9 mouse cellular contexts compared by ENCODE assay signal in the genomic region with DNA sequence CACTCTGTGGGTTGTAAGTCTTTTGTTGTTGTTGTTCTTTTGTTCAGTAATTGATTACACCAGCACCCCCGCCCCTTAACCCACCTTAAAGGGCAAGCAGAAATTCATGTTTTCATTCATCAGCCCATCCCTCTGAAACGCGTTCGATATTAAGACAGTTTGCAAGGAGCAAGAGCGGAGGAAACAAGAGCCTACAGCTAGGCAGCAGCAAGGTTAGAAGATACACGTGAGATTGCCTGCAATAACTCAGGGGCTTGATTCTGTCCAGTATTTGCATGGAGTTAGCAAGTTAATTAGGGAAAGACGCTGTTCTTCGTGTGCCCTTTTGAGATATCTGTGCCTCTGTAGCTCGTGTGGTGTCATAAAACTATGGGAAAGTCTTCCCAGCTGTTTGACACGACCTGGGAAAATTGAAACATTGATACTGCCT.
DNase-seq lines count a peak whose midpoint lies in the region; ATAC-seq and TF ChIP-seq lines count a peak whose summit lies in the region.
"Had no signal": no experiment of that assay in that cellular context is flagged by ENCODE, and none has a peak within 500 bp of the region (broad histone marks: within the 10 kb centered on the region; RNA-seq: fewer than 3 reads in every experiment).

No protein-coding gene starts in this region.

- peak overlapping the region; percentile 27 for H3K4me3 ChIP-seq in kidney, postnatal 0 days (replicated peaks; ENCODE audit: low read depth, low read length)
- H3K4me3 ChIP-seq in embryonic facial prominence, embryonic 13.5 days: peak overlapping the region; percentile 29
- H3K4me3 ChIP-seq in intestine, embryonic 15.5 days (replicated peaks): peak overlapping the region; percentile 24
- peak overlapping the region; percentile 26 for H3K4me3 ChIP-seq in neural tube, embryonic 12.5 days

- WGBS in kidney, postnatal 0 days: 9% methylated on average over 10 of the region's 10 CpGs
- 5% methylated on average over 10 of the region's 10 CpGs for WGBS in embryonic facial prominence, embryonic 13.5 days
- 14% methylated on average over 10 of the region's 10 CpGs for WGBS in intestine, embryonic 15.5 days
- 3% methylated on average over 10 of the region's 10 CpGs for WGBS in neural tube, embryonic 12.5 days

- H3K36me3 ChIP-seq in kidney, postnatal 0 days (ENCODE audit: insufficient read depth, low read length): no peaks in the 10 kb centered on the region
- H3K36me3 ChIP-seq in embryonic facial prominence, embryonic 13.5 days: peaks cover 4% of the 10 kb centered on the region; the same call in 1 of the 2 replicates
- no peaks in the 10 kb centered on the region for H3K36me3 ChIP-seq in intestine, embryonic 15.5 days
- H3K36me3 ChIP-seq in neural tube, embryonic 12.5 days: 0 out of 2 replicates have a peak, but pooled peaks cover 5% of the 10 kb centered on the region

- H3K4me2 ChIP-seq in kidney, postnatal 0 days (ENCODE audit: low read length): peak overlapping the region; percentile 58
- peak overlapping the region; percentile 60 for H3K4me2 ChIP-seq in embryonic facial prominence, embryonic 13.5 days
- peak overlapping the region; percentile 56 for H3K4me2 ChIP-seq in intestine, embryonic 15.5 days (replicated peaks)
- peak overlapping the region; percentile 66 for H3K4me2 ChIP-seq in neural tube, embryonic 12.5 days (replicated peaks)

- peak; percentile 80 for ATAC-seq in kidney, postnatal 0 days (replicated peaks; ENCODE audit: low FRiP score, low read depth)
- no peak for ATAC-seq in embryonic facial prominence, embryonic 13.5 days (ENCODE audit: insufficient number of reproducible peaks, insufficient read depth, low FRiP score, low TSS enrichment, low read depth)
- ATAC-seq in intestine, embryonic 15.5 days: peak; percentile 61
- ATAC-seq in neural tube, embryonic 12.5 days (ENCODE audit: low FRiP score, low read depth): peak; percentile 64
- ATAC-seq in activated CD4-positive, CD25-positive, alpha-beta regulatory T cell, adult 4 months: no peak
- ATAC-seq: Patski had no signal

- H3K4me1 ChIP-seq in kidney, postnatal 0 days (replicated peaks; ENCODE audit: insufficient read depth, low read length): peaks cover 5% of the 10 kb centered on the region; the same call in 1 of the 2 replicates
- H3K4me1 ChIP-seq in embryonic facial prominence, embryonic 13.5 days: peaks cover 35% of the 10 kb centered on the region
- H3K4me1 ChIP-seq in intestine, embryonic 15.5 days (replicated peaks): no peaks in the 10 kb centered on the region
- peaks cover 49% of the 10 kb centered on the region for H3K4me1 ChIP-seq in neural tube, embryonic 12.5 days

- H3K9me3 ChIP-seq in kidney, postnatal 0 days (replicated peaks; ENCODE audit: low read length): no peaks in the 10 kb centered on the region
- no peaks in the 10 kb centered on the region for H3K9me3 ChIP-seq in embryonic facial prominence, embryonic 13.5 days
- no peaks in the 10 kb centered on the region for H3K9me3 ChIP-seq in intestine, embryonic 15.5 days
- H3K9me3 ChIP-seq in neural tube, embryonic 12.5 days: no peaks in the 10 kb centered on the region

- TF ChIP-seq CTCF in kidney, postnatal 0 days (IDR thresholded peaks at IDR 0.05; ENCODE audit: low read depth): no peak

- H3K27ac ChIP-seq in kidney, postnatal 0 days: peak overlapping the region; percentile 33
- peak overlapping the region; percentile 66; the same call in 1 of the 2 replicates for H3K27ac ChIP-seq in embryonic facial prominence, embryonic 13.5 days
- no peak overlapping the region for H3K27ac ChIP-seq in intestine, embryonic 15.5 days
- peak overlapping the region; percentile 91 for H3K27ac ChIP-seq in neural tube, embryonic 12.5 days

- no peaks in the 10 kb centered on the region for H3K27me3 ChIP-seq in kidney, postnatal 0 days (ENCODE audit: insufficient read depth, low read length)
- no peaks in the 10 kb centered on the region for H3K27me3 ChIP-seq in embryonic facial prominence, embryonic 13.5 days
- H3K27me3 ChIP-seq in intestine, embryonic 15.5 days (replicated peaks): no peaks in the 10 kb centered on the region
- no peaks in the 10 kb centered on the region for H3K27me3 ChIP-seq in neural tube, embryonic 12.5 days (replicated peaks)
- H3K27me3 ChIP-seq: Patski had no signal

- no peak for DNase-seq in kidney, postnatal 0 days (ENCODE audit: low spot score)
- DNase-seq in kidney, postnatal 10 days: no peak
- DNase-seq in adrenal gland, adult 2 months: no peak
- DNase-seq in ovary, adult 18-20 months (ENCODE audit: low spot score): no peak

- H3K9ac ChIP-seq in kidney, postnatal 0 days (ENCODE audit: low read depth, low read length): peak overlapping the region; percentile 32; the same call in 1 of the 2 replicates
- peak overlapping the region; percentile 65 for H3K9ac ChIP-seq in embryonic facial prominence, embryonic 13.5 days
- no peak overlapping the region for H3K9ac ChIP-seq in intestine, embryonic 15.5 days
- H3K9ac ChIP-seq in neural tube, embryonic 12.5 days: peak overlapping the region; percentile 56

Comparison
In these comparisons a context has a peak if more than half of its experiments do, and no peak if none do; other contexts are left out.
1. ATAC-seq: peak in kidney, postnatal 0 days (single experiment), intestine, embryonic 15.5 days (single experiment) and neural tube, embryonic 12.5 days (single experiment); none in embryonic facial prominence, embryonic 13.5 days (single experiment) and activated CD4-positive, CD25-positive, alpha-beta regulatory T cell, adult 4 months (single experiment).
2. Peak in every context shown above with its lines, with median percentiles within 50 percentile points of each other: H3K4me2 ChIP-seq and H3K4me3 ChIP-seq.